In genomic region chr2:91984906-91985525, GRCm38 (mm10) we compare ENCODE assay signal across 8 mouse cellular contexts. TPM values are rescaled to one million over a fixed set of nuclear protein-coding genes. Genes with fewer than 3 reads are reported as not detected.
DNase-seq lines count a peak whose midpoint lies in the region; ATAC-seq lines count a peak whose summit lies in the region.

No protein-coding gene starts in this region.

- peak overlapping the region; percentile 30 for H3K4me2 ChIP-seq in kidney, embryonic 16.5 days (replicated peaks; ENCODE audit: low read depth, low read length)
- peak overlapping the region; percentile 44 for H3K4me2 ChIP-seq in intestine, embryonic 15.5 days (replicated peaks)
- H3K4me2 ChIP-seq in neural tube, embryonic 13.5 days: peak overlapping the region; percentile 45

- H3K9me3 ChIP-seq in kidney, embryonic 16.5 days (ENCODE audit: low read length): peaks cover 4% of the 10 kb centered on the region; the same call in 1 of the 2 replicates
- 0 out of 2 replicates have a peak, but pooled peaks cover 3% of the 10 kb centered on the region for H3K9me3 ChIP-seq in intestine, embryonic 15.5 days
- H3K9me3 ChIP-seq in neural tube, embryonic 13.5 days: no peaks in the 10 kb centered on the region

- peak; percentile 10 for ATAC-seq in kidney, embryonic 16.5 days (ENCODE audit: low FRiP score, low TSS enrichment)
- ATAC-seq in common myeloid progenitor, adult 5-6 weeks (replicated peaks; ENCODE audit: low read depth, poor library complexity, severe bottlenecking): peak; percentile 9
- ATAC-seq in intestine, embryonic 15.5 days: peak; percentile 10
- ATAC-seq in neural tube, embryonic 13.5 days (ENCODE audit: low read depth): no peak

- peaks cover 14% of the 10 kb centered on the region for H3K36me3 ChIP-seq in kidney, embryonic 16.5 days (ENCODE audit: insufficient read depth, low read length)
- H3K36me3 ChIP-seq in intestine, embryonic 15.5 days: 0 out of 2 replicates have a peak, but pooled peaks cover 3% of the 10 kb centered on the region
- no peaks in the 10 kb centered on the region for H3K36me3 ChIP-seq in neural tube, embryonic 13.5 days

- H3K27me3 ChIP-seq in kidney, embryonic 16.5 days (ENCODE audit: insufficient read depth, low read length): no peaks in the 10 kb centered on the region
- H3K27me3 ChIP-seq in intestine, embryonic 15.5 days (replicated peaks): no peaks in the 10 kb centered on the region
- no peaks in the 10 kb centered on the region for H3K27me3 ChIP-seq in neural tube, embryonic 13.5 days

- WGBS in kidney, embryonic 16.5 days: 27% methylated on average over 9 of the region's 9 CpGs
- WGBS in intestine, embryonic 15.5 days: 38% methylated on average over 9 of the region's 9 CpGs
- WGBS in neural tube, embryonic 13.5 days: 36% methylated on average over 9 of the region's 9 CpGs

- no peak for DNase-seq in kidney, adult 8-10 months
- no peak for DNase-seq in urinary bladder, postnatal 14 days (ENCODE audit: low spot score)
- DNase-seq in cerebellum, adult 18-20 months: no peak
- no peak for DNase-seq in adrenal gland, adult 8-10 months

- 0 out of 2 replicates have a peak overlapping the region, but pooled peaks have one; percentile 22 for H3K9ac ChIP-seq in kidney, embryonic 16.5 days (replicated peaks; ENCODE audit: low read length)
- no peak overlapping the region; the same call in 1 of the 2 replicates for H3K9ac ChIP-seq in intestine, embryonic 15.5 days
- 0 out of 2 replicates have a peak overlapping the region, but pooled peaks have one; percentile 54 for H3K9ac ChIP-seq in neural tube, embryonic 13.5 days

- peaks cover 21% of the 10 kb centered on the region for H3K4me1 ChIP-seq in kidney, embryonic 16.5 days (ENCODE audit: insufficient read depth, low read length)
- H3K4me1 ChIP-seq in intestine, embryonic 15.5 days (replicated peaks): peaks cover 23% of the 10 kb centered on the region
- H3K4me1 ChIP-seq in neural tube, embryonic 13.5 days (replicated peaks): peaks cover 25% of the 10 kb centered on the region

- H3K4me3 ChIP-seq in kidney, embryonic 16.5 days (ENCODE audit: low read length): no peak overlapping the region
- no peak overlapping the region for H3K4me3 ChIP-seq in intestine, embryonic 15.5 days (replicated peaks)
- no peak overlapping the region for H3K4me3 ChIP-seq in neural tube, embryonic 13.5 days

- H3K27ac ChIP-seq in kidney, embryonic 16.5 days (ENCODE audit: low read length): peak overlapping the region; percentile 77
- peak overlapping the region; percentile 80 for H3K27ac ChIP-seq in intestine, embryonic 15.5 days
- peak overlapping the region; percentile 71 for H3K27ac ChIP-seq in neural tube, embryonic 13.5 days (replicated peaks)

RNA-seq across cellular contexts. Expression of gene Dgkz, which starts 9.4 kb away (rescaled TPM):
- polyA plus RNA-seq in kidney, embryonic 16.5 days (2015; fragmentation: Nextera tagmentation; extraction: Ambion mirVana): 52.0 and 52.1 TPM in 2 replicates
- 102 and 117 TPM in 2 replicates for total RNA-seq in common myeloid progenitor, adult 5-6 weeks (2017)
- 60.3 and 76.1 TPM in 2 replicates for polyA plus RNA-seq in intestine, embryonic 15.5 days (2015; fragmentation: Nextera tagmentation; extraction: Ambion mirVana)
- 35.7 and 38.8 TPM in 2 replicates for polyA plus RNA-seq in neural tube, embryonic 13.5 days (2015; fragmentation: Nextera tagmentation; extraction: Ambion mirVana)
- total RNA-seq in adrenal gland, adult 8-10 months (2022): 10 to 100 TPM; 47.7 to 87.4 (median 66.3) TPM

RNA-seq across cellular contexts. Expression of gene Creb3l1, which starts 39.3 kb away (rescaled TPM):
- 12.3 and 14.9 TPM in 2 replicates for polyA plus RNA-seq in kidney, embryonic 16.5 days (2015; fragmentation: Nextera tagmentation; extraction: Ambion mirVana)
- 0.78 TPM in 1 of 2 replicates, not detected in the other for total RNA-seq in common myeloid progenitor, adult 5-6 weeks (2017)
- 16.8 and 18.7 TPM in 2 replicates for polyA plus RNA-seq in intestine, embryonic 15.5 days (2015; fragmentation: Nextera tagmentation; extraction: Ambion mirVana)
- 3.3 and 3.7 TPM in 2 replicates for polyA plus RNA-seq in neural tube, embryonic 13.5 days (2015; fragmentation: Nextera tagmentation; extraction: Ambion mirVana)
- total RNA-seq in adrenal gland, adult 8-10 months (2022): 10 to 100 TPM in 2 of 4 experiments, 1 to 10 TPM in 2; 5.2 to 22.4 (median 9.8) TPM

RNA-seq across cellular contexts. Expression of gene Gm9821, which starts 39.5 kb away (rescaled TPM):
- polyA plus RNA-seq in kidney, embryonic 16.5 days (2015; fragmentation: Nextera tagmentation; extraction: Ambion mirVana): 0.27 and 0.71 TPM in 2 replicates
- 0.49 and 1.5 TPM in 2 replicates for total RNA-seq in common myeloid progenitor, adult 5-6 weeks (2017)
- polyA plus RNA-seq in intestine, embryonic 15.5 days (2015; fragmentation: Nextera tagmentation; extraction: Ambion mirVana): 0.44 and 0.73 TPM in 2 replicates
- 0.22 TPM in 1 of 2 replicates, not detected in the other for polyA plus RNA-seq in neural tube, embryonic 13.5 days (2015; fragmentation: Nextera tagmentation; extraction: Ambion mirVana)
- total RNA-seq in adrenal gland, adult 8-10 months (2022): not detected

RNA-seq across cellular contexts. Expression of gene Mdk, which starts 52.9 kb away (rescaled TPM):
- 1,159 and 1,184 TPM in 2 replicates for polyA plus RNA-seq in kidney, embryonic 16.5 days (2015; fragmentation: Nextera tagmentation; extraction: Ambion mirVana)
- 0.44 TPM in 1 of 2 replicates, not detected in the other for total RNA-seq in common myeloid progenitor, adult 5-6 weeks (2017)
- 534 and 652 TPM in 2 replicates for polyA plus RNA-seq in intestine, embryonic 15.5 days (2015; fragmentation: Nextera tagmentation; extraction: Ambion mirVana)
- 289 and 336 TPM in 2 replicates for polyA plus RNA-seq in neural tube, embryonic 13.5 days (2015; fragmentation: Nextera tagmentation; extraction: Ambion mirVana)
- 10 to 100 TPM in 2 of 4 experiments, 1 to 10 TPM in 2; 7.7 to 13.1 (median 9.1) TPM for total RNA-seq in adrenal gland, adult 8-10 months (2022)

RNA-seq across cellular contexts. Expression of gene Chrm4, which starts 58.0 kb away (rescaled TPM):
- polyA plus RNA-seq in kidney, embryonic 16.5 days (2015; fragmentation: Nextera tagmentation; extraction: Ambion mirVana): 0.11 and 0.19 TPM in 2 replicates
- total RNA-seq in common myeloid progenitor, adult 5-6 weeks (2017): 0.96 TPM in 1 of 2 replicates, not detected in the other
- polyA plus RNA-seq in intestine, embryonic 15.5 days (2015; fragmentation: Nextera tagmentation; extraction: Ambion mirVana): 0.23 and 0.25 TPM in 2 replicates
- polyA plus RNA-seq in neural tube, embryonic 13.5 days (2015; fragmentation: Nextera tagmentation; extraction: Ambion mirVana): 1.2 and 1.5 TPM in 2 replicates
- total RNA-seq in adrenal gland, adult 8-10 months (2022): 1 to 10 TPM; 1.0 to 4.2 (median 2.6) TPM
